Mouse (Mus musculus): ENCODE measurements around the gene Rae1.

Gene Rae1

DNA sequence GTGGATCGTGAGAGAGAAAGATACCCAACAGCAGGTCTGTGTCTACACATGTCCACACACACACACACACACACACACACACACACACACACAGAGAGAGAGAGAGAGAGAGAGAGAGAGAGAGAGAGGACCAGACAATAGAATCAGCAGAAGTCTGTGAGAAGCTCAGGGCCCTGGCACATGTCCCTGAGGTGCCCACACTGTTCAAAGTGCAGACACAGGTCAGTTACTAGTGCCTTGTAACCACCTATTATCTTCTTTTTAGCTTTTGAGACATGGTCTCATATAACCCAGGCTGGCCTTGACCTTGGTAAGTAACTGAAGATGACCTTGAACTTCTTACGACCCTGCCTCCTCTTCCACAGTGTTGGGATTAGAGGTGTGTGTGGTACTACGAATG lies 49.3 kb downstream of the Rae1 start:
- DNase-seq (ENCODE audit: low spot score) = no peak

DNA sequence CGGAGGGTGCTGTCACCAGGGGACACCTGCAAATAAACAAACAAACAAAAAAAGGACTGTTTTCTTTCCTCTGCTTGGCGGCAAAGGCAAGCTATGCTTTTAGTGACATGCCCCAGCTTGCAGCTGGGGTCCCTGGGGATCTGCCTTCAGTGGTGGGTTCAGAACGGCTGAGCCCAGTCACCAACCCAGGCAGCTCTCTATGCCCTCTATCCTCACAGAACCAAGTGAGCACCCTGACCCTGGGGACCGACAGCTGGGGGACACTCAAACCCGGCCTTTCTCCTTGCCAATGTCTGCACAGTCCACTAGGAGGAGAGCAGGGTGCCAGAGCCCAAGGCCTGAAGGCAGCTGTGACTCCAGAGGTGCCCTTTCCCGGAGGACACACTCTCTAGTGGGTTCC lies 49.9 kb downstream of the Rae1 start:
- no peak for DNase-seq (ENCODE audit: low spot score)

GRCm38 (mm10) chr2:173050604-173051382 lies 50.9 kb downstream of the Rae1 start:
- DNase-seq (ENCODE audit: low spot score) = peak; percentile 60

DNA sequence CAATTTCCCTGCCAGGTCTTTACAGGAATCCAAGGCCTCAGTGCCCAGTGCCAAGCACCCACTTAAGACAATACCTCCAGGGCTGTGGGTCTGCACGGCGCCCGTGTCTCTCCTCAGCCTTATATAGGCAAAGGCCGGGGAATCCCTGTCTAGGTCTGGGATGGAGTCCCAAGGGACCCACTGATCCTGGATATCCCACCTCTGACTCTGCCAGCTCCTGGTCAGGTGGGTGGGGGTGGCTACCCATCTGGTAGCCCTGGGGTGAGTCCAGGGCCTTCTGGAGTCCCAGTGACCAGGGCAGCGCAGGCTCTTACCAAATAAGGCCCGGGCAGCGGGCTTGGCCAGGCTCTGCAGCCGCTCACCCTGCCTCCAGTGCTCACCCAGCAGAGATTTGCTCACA lies 53.0 kb downstream of the Rae1 start:
- DNase-seq (ENCODE audit: low spot score) = no peak

DNA sequence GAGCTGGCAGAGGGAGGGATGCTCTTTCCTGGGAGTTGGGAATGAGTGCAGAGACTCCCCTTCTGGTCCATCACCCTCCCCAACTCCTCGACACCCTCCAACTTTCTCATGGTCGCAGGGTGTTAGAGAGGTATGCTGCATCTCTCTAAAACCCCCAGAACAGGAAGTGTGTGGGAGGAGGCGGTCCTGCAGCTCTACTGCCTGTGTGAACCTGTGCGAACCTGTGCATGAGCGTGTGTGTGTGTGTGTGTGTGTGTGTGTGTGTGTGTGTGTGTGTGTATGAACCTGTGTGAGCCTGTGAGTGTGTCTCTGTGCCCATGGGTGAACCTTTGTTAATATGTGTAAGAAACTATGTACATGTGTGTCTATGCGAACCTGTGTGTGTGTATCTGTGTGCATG lies 53.9 kb downstream of the Rae1 start:
- no peak for DNase-seq (ENCODE audit: low spot score)

DNA sequence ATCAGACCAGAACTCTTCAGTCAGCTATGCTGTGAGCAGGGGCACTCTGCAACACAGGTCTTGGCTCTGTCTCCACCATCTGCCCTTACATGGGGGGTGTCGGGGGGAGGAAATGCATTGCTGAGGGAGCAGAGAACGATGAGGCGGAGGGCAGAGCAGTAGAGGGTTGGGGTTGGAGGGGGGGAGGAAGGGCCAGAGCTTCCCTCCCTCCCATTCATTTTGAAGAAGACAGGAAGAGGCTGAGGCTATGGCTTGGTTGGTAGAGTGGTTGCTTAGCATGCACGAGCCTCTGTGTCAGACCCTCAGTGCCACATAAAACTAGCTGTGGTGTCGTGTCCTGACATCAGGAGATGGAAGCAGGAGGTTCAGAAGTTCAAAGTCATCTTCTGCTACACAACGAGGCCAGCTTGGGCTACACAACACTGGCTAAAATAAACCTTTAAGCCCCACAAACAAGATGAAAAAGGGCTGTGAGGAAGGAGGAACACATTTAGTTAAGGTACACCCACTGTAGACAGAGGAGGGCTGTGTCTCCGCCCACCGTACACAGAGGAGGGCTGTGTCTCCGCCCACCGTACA lies 56.5 kb downstream of the Rae1 start:
- no peak for DNase-seq (ENCODE audit: low spot score)

- no peak for DNase-seq (ENCODE audit: low spot score)
Observed at GRCm38 (mm10) chr2:173056882-173057315, 57.0 kb downstream of the Rae1 start.

DNA sequence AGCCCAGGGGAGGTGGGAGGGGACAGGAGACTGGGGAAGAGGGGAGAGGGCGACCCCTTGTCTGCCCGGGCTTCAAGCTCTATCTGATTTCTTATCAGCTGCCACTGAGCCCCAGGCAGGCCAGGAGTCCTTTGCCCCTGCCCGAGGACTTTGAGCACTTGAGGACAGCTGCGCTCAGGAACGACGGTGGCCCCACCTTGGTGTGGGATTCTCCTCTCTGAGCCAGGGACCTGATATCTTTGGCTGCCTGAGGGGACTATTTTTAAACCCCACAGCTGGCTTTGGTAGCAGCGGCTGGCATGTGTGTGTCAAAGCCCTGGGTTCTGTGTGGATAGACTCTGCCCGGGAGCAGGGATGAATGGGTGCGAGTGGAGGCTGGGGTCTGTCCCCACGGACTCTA lies 57.7 kb downstream of the Rae1 start:
- no peak for DNase-seq (ENCODE audit: low spot score)

GRCm38 (mm10) chr2:173058263-173058662 lies 58.3 kb downstream of the Rae1 start:
- DNase-seq (ENCODE audit: low spot score) = no peak

- no peak for DNase-seq (ENCODE audit: low spot score)
Observed at GRCm38 (mm10) chr2:173060450-173060849, 60.5 kb downstream of the Rae1 start.

GRCm38 (mm10) chr2:173061443-173062351 lies 61.8 kb downstream of the Rae1 start:
- no peak for DNase-seq (ENCODE audit: low spot score)

- DNase-seq (ENCODE audit: low spot score) = no peak
Observed at GRCm38 (mm10) chr2:173063219-173063618, 63.3 kb downstream of the Rae1 start.

DNA sequence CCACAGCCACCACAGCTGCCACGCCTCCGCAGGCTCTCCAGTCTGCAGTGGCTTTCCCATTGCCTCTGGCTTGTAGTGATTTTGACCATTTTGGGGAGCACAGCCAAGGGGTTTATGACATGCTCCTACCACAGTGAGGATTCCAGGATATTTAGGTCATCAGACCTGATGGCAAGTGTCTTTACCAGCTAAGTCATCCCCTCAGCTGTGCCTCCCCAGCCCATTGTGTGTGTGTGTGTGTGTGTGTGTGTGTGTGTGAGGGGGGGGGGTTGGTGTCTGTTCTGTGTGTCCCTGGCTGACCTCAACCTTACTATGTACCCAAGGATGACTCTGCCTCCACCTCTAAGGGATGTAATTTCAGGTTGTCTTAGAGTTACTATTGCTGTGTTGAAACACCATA lies 64.9 kb downstream of the Rae1 start:
- DNase-seq (ENCODE audit: low spot score) = no peak

All from retina, embryonic 14.5 days (tissue).